Mouse (Mus musculus) embryonic facial prominence, embryonic 14.5 days (tissue): ENCODE results near the gene Asb10. TPM values are rescaled to one million over a fixed set of nuclear protein-coding genes. Genes with fewer than 3 reads are reported as not detected.
A peak's percentile ranks its signal among the peaks of the same experiment; 100 is the strongest.

Experiments used
- ATAC-seq: fragments of 200-750 bp; cut with Nextera tagmentation; 2 replicates; pipeline ENCODE4 v1.8.0; 2017; ENCODE audit warnings: low read depth, moderate number of reproducible peaks, moderate TSS enrichment
- DNase-seq: peaks from one replicate; pipeline ENCODE4 v3.0.0-alpha.2; 2015; ENCODE audit warnings: low spot score
- H3K27ac ChIP-seq: fragments of 300-500 bp; sonication (generic); replicated peaks from 2 replicates; pipeline ENCODE4 v1.5.1; 2014; ENCODE audit warnings: low read depth, mild to moderate bottlenecking, low read length, moderate library complexity
- H3K27me3 ChIP-seq: fragments of 300-500 bp; sonication (generic); replicated peaks from 2 replicates; pipeline ENCODE4 v1.6.1; 2014; ENCODE audit warnings: low read length; ENCODE audit not compliant: control insufficient read depth, insufficient read depth
- H3K36me3 ChIP-seq: fragments of 300-500 bp; sonication (generic); 2 replicates; pipeline ENCODE4 v1.6.1; 2014; ENCODE audit warnings: low read length, mixed read lengths; ENCODE audit not compliant: control insufficient read depth, insufficient read depth
- H3K4me1 ChIP-seq: fragments of 300-500 bp; sonication (generic); 2 replicates; pipeline ENCODE4 v1.6.1; 2014; ENCODE audit warnings: antibody characterized with exemption, low read length; ENCODE audit not compliant: control insufficient read depth, insufficient read depth
- H3K4me2 ChIP-seq: fragments of 300-500 bp; sonication (generic); 2 replicates; pipeline ENCODE4 v1.6.1; 2014; ENCODE audit warnings: low read depth, mild to moderate bottlenecking, low read length, moderate library complexity, mixed read lengths
- H3K4me3 ChIP-seq: fragments of 300-500 bp; sonication (generic); 2 replicates; pipeline ENCODE4 v1.5.1; 2014; ENCODE audit warnings: low read depth, mild to moderate bottlenecking, low read length
- H3K9ac ChIP-seq: fragments of 300-500 bp; sonication (generic); 2 replicates; pipeline ENCODE4 v1.6.1; 2014; ENCODE audit warnings: low read depth, mild to moderate bottlenecking, low read length, moderate library complexity, mixed read lengths
- H3K9me3 ChIP-seq: fragments of 300-500 bp; sonication (generic); 2 replicates; pipeline ENCODE4 v1.6.1; 2016; ENCODE audit warnings: low read length; ENCODE audit not compliant: control insufficient read depth
- WGBS: fragments of 180-500 bp; shearing (Covaris S2); extraction: QIAGEN DNeasy Blood & Tissue Kit; methylation state at CpG from one replicate; pipeline ENCODE4 v1.1.7; 2014; 5-methylcytosine and 5-hydroxymethylcytosine counted together
- polyA plus RNA-seq: library from polyadenylated mRNA; unstranded; fragments of >200 nt; fragmentation: Nextera tagmentation; extraction: Ambion mirVana; gene quantifications from 2 replicates; pipeline ENCODE4 v1.2.1, GENCODE M21; 2014

Gene Asb10
- polyA plus RNA-seq, 1 experiment from 2014 or later: 1.2 TPM

- no peaks in the 10 kb centered on the region for H3K36me3 ChIP-seq
- DNase-seq: no peak
- H3K4me3 ChIP-seq: no peak overlapping the region
- H3K4me2 ChIP-seq: no peak overlapping the region
- peaks cover 12% of the 10 kb centered on the region for H3K4me1 ChIP-seq
- H3K27ac ChIP-seq: no peak overlapping the region
- no peak overlapping the region for H3K9ac ChIP-seq
- H3K27me3 ChIP-seq: peaks cover 73% of the 10 kb centered on the region
- WGBS: 9% methylated on average over 6 of the region's 6 CpGs
- H3K9me3 ChIP-seq: no peaks in the 10 kb centered on the region
- no peak for ATAC-seq
Measured at GRCm38 (mm10) chr5:24527780-24528179, 13.0 kb downstream of the Asb10 start.

- H3K36me3 ChIP-seq: no peaks in the 10 kb centered on the region
- H3K27ac ChIP-seq: no peak within 1 kb of the TSS
- H3K27me3 ChIP-seq: peaks cover 79% of the 10 kb centered on the region
- no peaks in the 10 kb centered on the region for H3K9me3 ChIP-seq
- H3K4me2 ChIP-seq: peak within 1 kb of the TSS; percentile 79
- ATAC-seq (peak; percentile 53; the same call in 1 of the 2 replicates), DNase-seq (no peak)
- peaks cover 12% of the 10 kb centered on the region for H3K4me1 ChIP-seq
- H3K4me3 ChIP-seq: peak within 1 kb of the TSS; percentile 42
- WGBS: no CpG with 5 or more reads among the region's 49 CpGs
- peak within 1 kb of the TSS; percentile 39 for H3K9ac ChIP-seq
Measured at GRCm38 (mm10) chr5:24526889-24527230, 13.9 kb downstream of the Asb10 start, which contains the start of gene Gbx1. TSS of gene Gbx1 (minus strand) at chr5:24527202.

DNA sequence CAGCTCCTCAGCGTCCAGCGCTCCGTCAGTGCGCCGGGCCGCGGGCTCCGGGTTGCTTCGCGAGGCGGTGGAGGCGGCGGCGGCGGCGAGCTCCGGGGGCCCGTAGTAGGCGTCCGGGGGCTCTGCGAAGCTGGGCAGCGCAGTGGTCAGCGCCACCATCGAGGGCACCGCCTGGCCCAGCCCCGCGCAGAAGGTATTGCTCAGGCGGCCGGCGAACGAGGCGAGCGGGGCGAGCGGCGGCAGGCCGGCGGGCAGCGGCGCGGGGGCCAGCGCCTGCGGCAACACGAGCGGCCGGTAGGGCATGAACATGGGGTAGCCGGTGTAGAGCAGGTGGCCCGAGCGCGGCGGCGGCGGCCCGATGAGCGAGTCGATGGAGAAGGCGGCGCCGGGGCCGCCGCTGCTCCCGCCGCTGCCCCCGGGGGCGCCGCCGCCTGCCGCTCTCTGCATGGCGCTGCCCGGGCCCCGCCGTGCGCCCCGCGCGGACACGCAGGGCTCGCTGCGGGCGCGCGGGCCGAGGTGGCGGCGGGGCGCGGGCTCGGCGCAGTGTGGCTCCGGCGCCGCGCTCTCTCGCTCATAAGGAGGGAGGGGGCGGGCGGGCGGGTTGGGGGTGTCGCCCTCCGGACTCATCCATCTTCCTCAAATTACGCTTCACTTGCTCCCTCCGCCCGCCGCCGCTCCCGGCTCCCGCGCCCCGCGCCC, 14.4 kb downstream of the Asb10 start:
- H3K9ac ChIP-seq: peak overlapping the region; percentile 39
- ATAC-seq: peak; percentile 22; the same call in 1 of the 2 replicates
- 0% methylated on average over 8 of the region's 109 CpGs for WGBS

DNA sequence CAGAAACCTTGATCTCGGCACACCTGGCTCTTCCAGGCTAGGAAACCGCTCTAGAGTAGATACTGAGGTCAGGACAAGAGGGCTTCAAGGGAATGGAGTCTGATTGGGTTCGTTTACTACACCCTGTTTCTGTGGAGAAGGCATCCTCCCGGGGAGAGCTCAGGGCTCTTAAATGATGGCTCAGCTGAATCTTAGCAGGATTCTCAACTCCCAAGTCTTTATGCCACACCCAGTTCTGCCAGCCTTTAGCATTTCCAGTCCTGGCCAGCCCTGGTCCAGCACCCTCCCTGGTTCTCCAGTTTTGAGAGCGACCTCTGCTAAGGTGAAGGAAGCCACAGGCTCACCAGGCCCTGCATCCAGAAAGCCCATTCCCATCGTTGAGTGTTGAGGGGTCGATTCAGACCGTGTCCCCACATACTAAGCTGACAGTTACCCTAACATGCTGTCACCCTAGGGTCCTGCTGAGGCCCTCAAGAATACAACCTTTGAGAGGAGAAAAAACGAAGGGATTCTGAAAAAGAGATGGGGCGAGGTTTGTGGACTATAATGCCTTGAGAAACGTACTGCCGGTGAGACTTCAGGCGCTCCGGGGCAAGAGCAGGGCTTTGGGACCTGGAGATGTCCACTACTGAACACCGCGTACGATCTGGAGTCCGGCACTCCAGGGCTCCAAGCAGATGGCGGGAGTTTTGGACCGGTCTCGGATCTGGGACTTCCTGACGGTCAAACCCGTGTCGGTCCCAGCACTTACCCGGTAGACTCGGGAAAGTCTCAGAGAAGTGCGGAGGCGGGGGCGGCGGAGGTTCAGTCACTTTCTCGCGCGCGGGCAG, 15.2 kb downstream of the Asb10 start:
- H3K27ac ChIP-seq: no peak overlapping the region
- H3K36me3 ChIP-seq: no peaks in the 10 kb centered on the region
- 3% methylated on average over 34 of the region's 34 CpGs for WGBS
- peaks cover 12% of the 10 kb centered on the region for H3K4me1 ChIP-seq
- peaks cover 87% of the 10 kb centered on the region for H3K27me3 ChIP-seq
- no peak for ATAC-seq
- H3K4me2 ChIP-seq: peak overlapping the region; percentile 79
- peak overlapping the region; percentile 42 for H3K4me3 ChIP-seq
- no peak for DNase-seq
- no peaks in the 10 kb centered on the region for H3K9me3 ChIP-seq
- 0 out of 2 replicates have a peak overlapping the region, but pooled peaks have one; percentile 39 for H3K9ac ChIP-seq

More for the DNA sequence above, 14.4 kb downstream of the Asb10 start:
- H3K9me3 ChIP-seq: no peaks in the 10 kb centered on the region
- H3K36me3 ChIP-seq: no peaks in the 10 kb centered on the region
- no peak overlapping the region for H3K27ac ChIP-seq
- peak overlapping the region; percentile 79 for H3K4me2 ChIP-seq
- peaks cover 84% of the 10 kb centered on the region for H3K27me3 ChIP-seq
- DNase-seq: no peak
- H3K4me1 ChIP-seq: peaks cover 12% of the 10 kb centered on the region
- peak overlapping the region; percentile 42 for H3K4me3 ChIP-seq

DNA sequence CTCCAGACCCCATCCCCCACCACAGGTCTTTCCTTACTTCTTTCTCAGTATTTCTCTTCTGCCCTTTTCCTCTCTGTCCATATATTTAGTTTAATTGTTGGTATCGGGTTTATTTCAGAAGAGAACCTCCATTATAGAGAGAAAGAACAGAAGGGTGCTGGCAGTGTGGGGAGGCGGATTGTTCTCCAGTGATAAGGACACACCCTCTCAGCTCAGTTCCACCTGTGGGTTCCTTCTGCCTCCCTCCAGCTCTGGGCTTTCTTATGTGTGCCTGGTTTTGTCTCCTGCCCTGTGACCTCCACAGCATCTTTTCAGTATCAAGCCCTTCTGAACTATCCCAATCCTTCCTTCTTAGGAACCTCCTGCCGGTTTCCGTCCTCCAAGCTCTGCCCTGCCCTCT, 16.3 kb downstream of the Asb10 start:
- Histone ChIP-seq H3K4me2 (no peak overlapping the region), H3K27ac (no peak overlapping the region), H3K4me1 (peaks cover 12% of the 10 kb centered on the region), H3K9me3 (no peaks in the 10 kb centered on the region), H3K36me3 (no peaks in the 10 kb centered on the region), H3K4me3 (no peak overlapping the region), H3K27me3 (peaks cover 86% of the 10 kb centered on the region), H3K9ac (no peak overlapping the region)
- WGBS: 21% methylated on average over 4 of the region's 4 CpGs
- no peak for DNase-seq
- ATAC-seq: no peak

DNA sequence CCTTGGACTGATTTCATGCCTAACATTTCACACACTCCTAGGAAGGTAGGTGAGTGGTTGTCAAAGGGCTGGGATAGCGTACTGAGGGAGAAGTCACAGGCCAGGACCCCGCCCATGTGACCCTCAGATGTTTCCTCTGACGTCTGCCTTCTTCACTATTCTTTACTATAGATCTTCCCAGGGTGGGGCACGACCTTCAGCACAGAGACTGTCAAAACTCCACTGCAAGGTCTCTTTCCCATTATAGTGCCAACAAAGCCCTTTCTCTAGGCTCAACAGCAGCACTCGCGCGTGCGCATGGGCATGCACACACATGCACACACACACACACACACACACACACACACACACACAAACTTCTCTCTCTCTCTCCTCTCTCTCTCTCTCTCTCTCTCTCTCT, 17.0 kb downstream of the Asb10 start:
- Histone ChIP-seq H3K27me3 (peaks cover 79% of the 10 kb centered on the region), H3K4me3 (no peak overlapping the region), H3K36me3 (no peaks in the 10 kb centered on the region), H3K9me3 (no peaks in the 10 kb centered on the region), H3K9ac (no peak overlapping the region), H3K27ac (no peak overlapping the region), H3K4me1 (peaks cover 12% of the 10 kb centered on the region), H3K4me2 (no peak overlapping the region)
- DNase-seq (no peak), ATAC-seq (no peak)
- WGBS: 44% methylated on average over 8 of the region's 8 CpGs

DNA sequence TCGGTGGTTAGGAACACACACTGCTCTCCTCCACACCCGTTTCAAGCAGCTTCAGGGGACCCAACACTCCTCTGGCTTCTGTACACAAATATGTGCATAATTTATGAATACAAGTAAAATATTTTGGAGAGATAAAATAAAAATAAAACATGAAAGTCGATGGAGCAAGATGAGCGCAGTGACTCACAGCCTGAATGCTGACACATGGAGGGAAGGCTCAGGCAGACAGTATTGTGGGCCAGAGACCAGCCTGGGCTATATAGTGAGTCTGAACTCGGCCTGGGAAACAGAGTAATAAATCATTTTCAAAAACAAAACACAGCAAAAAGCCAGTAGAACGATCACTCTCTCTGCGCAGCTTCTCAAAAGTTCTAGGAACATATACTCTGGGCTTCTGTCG, 19.4 kb downstream of the Asb10 start:
- H3K9ac ChIP-seq: no peak overlapping the region
- no peak overlapping the region for H3K4me3 ChIP-seq
- DNase-seq (no peak), ATAC-seq (no peak)
- 61% methylated on average over 8 of the region's 8 CpGs for WGBS
- H3K36me3 ChIP-seq: no peaks in the 10 kb centered on the region
- H3K27ac ChIP-seq: no peak overlapping the region
- H3K27me3 ChIP-seq: peaks cover 60% of the 10 kb centered on the region
- H3K4me1 ChIP-seq: peaks cover 4% of the 10 kb centered on the region
- no peaks in the 10 kb centered on the region for H3K9me3 ChIP-seq
- no peak overlapping the region for H3K4me2 ChIP-seq

GRCm38 (mm10) chr5:24512271-24512670, 28.5 kb downstream of the Asb10 start:
- H3K4me3 ChIP-seq: no peak overlapping the region
- H3K9ac ChIP-seq: no peak overlapping the region
- no peak overlapping the region for H3K4me2 ChIP-seq
- H3K27me3 ChIP-seq: no peaks in the 10 kb centered on the region
- 0 out of 2 replicates have a peak, but pooled peaks have one; percentile 18 for ATAC-seq
- peak; percentile 34 for DNase-seq
- no peaks in the 10 kb centered on the region for H3K4me1 ChIP-seq
- 42% methylated on average over 8 of the region's 8 CpGs for WGBS
- no peaks in the 10 kb centered on the region for H3K36me3 ChIP-seq
- no peaks in the 10 kb centered on the region for H3K9me3 ChIP-seq
- H3K27ac ChIP-seq: no peak overlapping the region
